Mouse (Mus musculus) T-helper 17 cell (primary cell): ENCODE data around the gene Methig1.
"Not testable (repeated sequence)": the region's sequence is repeated elsewhere in the genome, so short reads cannot be mapped to it uniquely, and the experiment has no call there.

Experiments used
- in situ Hi-C, 2 experiments: fragments of 300-600 bp; cut with MboI, MseI; formaldehyde crosslinking; loops; 1 replicate in 1 of 2; 2 replicates in 1 of 2; pipeline ENCODE4 v1.15.1; 2025; ENCODE audit warnings: high pct_unique_total_duplicates in 2 of 2

Gene Methig1

GRCm38 (mm10) chr15:100352711-100353250 is at the start of gene Methig1, which contains the start of gene Mettl7a2:
TSS of gene Methig1 (plus strand) at chr15:100353149.
TSS of gene Mettl7a2 (plus strand) at chr15:100353200.
- in situ Hi-C loops: no loop called here

- in situ Hi-C loops: loop anchor here in 1 of 2 experiments (10.0 kb wide), 1 partner anchor 1919 kb away; the partner anchor contains the start of gene Olfr283
These were observed 49.4 kb upstream of the Methig1 start for GRCm38 (mm10) chr15:100303428-100304018.

GRCm38 (mm10) chr15:100304019-100304991 is 48.6 kb upstream of the Methig1 start, which contains the start of gene Mettl7a1:
TSS of gene Mettl7a1 (plus strand) at chr15:100304140.
- in situ Hi-C loops: loop anchor here in 1 of 2 experiments (10.0 kb wide), 1 partner anchor 1920 kb away; the partner anchor contains the start of gene Olfr283

GRCm38 (mm10) chr15:100306201-100306600 is 46.7 kb upstream of the Methig1 start:
- in situ Hi-C loops: loop anchor here in 1 of 2 experiments (10.0 kb wide), 1 partner anchor 1921 kb away; the partner anchor contains the start of gene Olfr283

GRCm38 (mm10) chr15:100307438-100308096 is 45.4 kb upstream of the Methig1 start:
- in situ Hi-C loops: loop anchor here in 1 of 2 experiments (10.0 kb wide), 1 partner anchor 1923 kb away; the partner anchor contains the start of gene Olfr283

GRCm38 (mm10) chr15:100312346-100312745 is 40.6 kb upstream of the Methig1 start:
- in situ Hi-C loops: no loop called here

GRCm38 (mm10) chr15:100314448-100315145 is 38.4 kb upstream of the Methig1 start:
- in situ Hi-C loops: no loop called here

GRCm38 (mm10) chr15:100318014-100318671 is 34.8 kb upstream of the Methig1 start:
- in situ Hi-C loops: not testable (repeated sequence)

GRCm38 (mm10) chr15:100319884-100320283 is 33.1 kb upstream of the Methig1 start:
- in situ Hi-C loops: loop anchor here in 1 of 2 experiments (10.0 kb wide), 1 partner anchor 295 kb away; no protein-coding TSS in a partner anchor

- in situ Hi-C loops: loop anchor here in 1 of 2 experiments (10.0 kb wide), 1 partner anchor 296 kb away; no protein-coding TSS in a partner anchor
These were observed 32.5 kb upstream of the Methig1 start for GRCm38 (mm10) chr15:100320295-100320905.

GRCm38 (mm10) chr15:100321134-100321533 is 31.8 kb upstream of the Methig1 start:
- in situ Hi-C loops: loop anchor here in 1 of 2 experiments (10.0 kb wide), 1 partner anchor 296 kb away; no protein-coding TSS in a partner anchor

GRCm38 (mm10) chr15:100324021-100324591 is 28.8 kb upstream of the Methig1 start:
- in situ Hi-C loops: loop anchor here in 1 of 2 experiments (10.0 kb wide), 1 partner anchor 299 kb away; no protein-coding TSS in a partner anchor

- in situ Hi-C loops: loop anchor here (5.0 to 10.0 kb wide), 3 partner anchors 117 to 300 kb away; no protein-coding TSS in a partner anchor
These were observed 27.7 kb upstream of the Methig1 start for GRCm38 (mm10) chr15:100325235-100325634.

- in situ Hi-C loops: loop anchor here (5.0 to 10.0 kb wide), 3 partner anchors 114 to 303 kb away; no protein-coding TSS in a partner anchor
These were observed 24.9 kb upstream of the Methig1 start for GRCm38 (mm10) chr15:100328089-100328488.

GRCm38 (mm10) chr15:100329336-100329735 is 23.6 kb upstream of the Methig1 start:
- in situ Hi-C loops: loop anchor here (5.0 to 10.0 kb wide), 3 partner anchors 113 to 305 kb away; no protein-coding TSS in a partner anchor

GRCm38 (mm10) chr15:100330739-100331138 is 22.2 kb upstream of the Methig1 start:
- in situ Hi-C loops: loop anchor here (5.0 kb wide), 1 partner anchor 47 kb away; no protein-coding TSS in a partner anchor

- in situ Hi-C loops: loop anchor here (5.0 kb wide), 1 partner anchor 45 kb away; no protein-coding TSS in a partner anchor
These were observed 20.6 kb upstream of the Methig1 start for GRCm38 (mm10) chr15:100332077-100332961.
